Mouse (Mus musculus) spleen, adult 2 months (tissue): ENCODE results near the gene Olfr1513. TPM values are rescaled to one million over a fixed set of nuclear protein-coding genes. Genes with fewer than 3 reads are reported as not detected.
"Not testable (repeated sequence)": the region's sequence is repeated elsewhere in the genome, so short reads cannot be mapped to it uniquely, and the experiment has no call there.

Experiments
- DNase-seq, 2 experiments: peaks; one replicate each; pipeline versions ENCODE4 v3.0.0 to v3.0.0-alpha.2; 2012 to 2021; ENCODE audit warnings: low spot score in 2 of 2, low read depth in 1 of 2
- H3K27ac ChIP-seq: fragments of 200-500 bp; 2 replicates; pipeline ENCODE4 v1.5.1; 2012; ENCODE audit warnings: low read length, inconsistent platforms; ENCODE audit not compliant: insufficient read depth
- H3K27me3 ChIP-seq: fragments of 200-500 bp; 2 replicates; pipeline ENCODE4 v1.6.1; 2012; ENCODE audit warnings: mild to moderate bottlenecking, moderate library complexity, low read length, inconsistent platforms; ENCODE audit not compliant: control insufficient read depth, insufficient read depth
- H3K36me3 ChIP-seq: fragments of 200-500 bp; 2 replicates; pipeline ENCODE4 v1.6.1; 2012; ENCODE audit warnings: mild to moderate bottlenecking, low read length, inconsistent platforms; ENCODE audit not compliant: control insufficient read depth, insufficient read depth
- H3K4me1 ChIP-seq: fragments of 200-500 bp; 2 replicates; pipeline ENCODE4 v1.6.1; 2011; ENCODE audit warnings: inconsistent platforms; ENCODE audit not compliant: control insufficient read depth, insufficient read depth, insufficient read length
- H3K4me3 ChIP-seq: fragments of 200-500 bp; 2 replicates; pipeline ENCODE4 v1.5.1; 2011; ENCODE audit warnings: mild to moderate bottlenecking, inconsistent platforms; ENCODE audit not compliant: insufficient read depth, insufficient read length; ENCODE audit errors: extremely low read depth
- CTCF ChIP-seq: fragments of 200-500 bp; IDR thresholded peaks from 2 replicates; pipeline ENCODE4 v1.5.1; 2011; ENCODE audit warnings: mild to moderate bottlenecking, inconsistent platforms; ENCODE audit not compliant: insufficient read depth, insufficient read length, insufficient replicate concordance; ENCODE audit errors: extremely low read depth
- POLR2A ChIP-seq: fragments of 200-500 bp; IDR thresholded peaks from 2 replicates; pipeline ENCODE4 v1.6.1; 2011; ENCODE audit warnings: low read depth, low read length, inconsistent platforms
- WGBS: fragments of 180-500 bp; shearing (Covaris S2); methylation state at CpG from one replicate; pipeline ENCODE4 v1.1.7; 2018; 5-methylcytosine and 5-hydroxymethylcytosine counted together
- polyA plus RNA-seq: library from polyadenylated mRNA; depleted of rRNA; stranded (reverse); fragments of >200 nt; gene quantifications from 2 replicates; pipeline ENCODE4 v1.2.3, GENCODE M21; 2012; rRNA removed

Gene Olfr1513
- polyA plus RNA-seq, 1 experiment: not detected

GRCm38 (mm10) chr14:52306100-52306499, 50.1 kb downstream of the Olfr1513 start:
- H3K27me3 ChIP-seq: no peaks in the 10 kb centered on the region
- no peak overlapping the region for H3K27ac ChIP-seq
- no peaks in the 10 kb centered on the region for H3K4me1 ChIP-seq
- TF ChIP-seq POLR2A (no peak), CTCF (no peak)
- DNase-seq: no peak
- H3K4me3 ChIP-seq: no peak overlapping the region
- H3K36me3 ChIP-seq: no peaks in the 10 kb centered on the region
- WGBS: 96% methylated on average over 2 of the region's 2 CpGs

- under 1% methylated on average over 46 of the region's 46 CpGs for WGBS
- peak; percentile 1; the same call in 1 of the 2 replicates for TF ChIP-seq POLR2A
- no peak for TF ChIP-seq CTCF
- Histone ChIP-seq H3K27ac (peak within 1 kb of the TSS; percentile 91), H3K4me1 (no peaks in the 10 kb centered on the region), H3K36me3 (peaks cover 2% of the 10 kb centered on the region; the same call in 1 of the 2 replicates), H3K27me3 (no peaks in the 10 kb centered on the region), H3K4me3 (peak within 1 kb of the TSS; percentile 93)
- DNase-seq: peak; percentile 86 to 88
Observed at GRCm38 (mm10) chr14:52304644-52305271, 51.5 kb downstream of the Olfr1513 start, which contains the start of gene Mettl3. Gene Mettl3, minus strand, starts transcription at chr14:52305128.

GRCm38 (mm10) chr14:52303517-52303916, 52.7 kb downstream of the Olfr1513 start:
- not testable (repeated sequence) for H3K4me1 ChIP-seq, H3K4me3 ChIP-seq, H3K27me3 ChIP-seq, H3K27ac ChIP-seq, DNase-seq
- WGBS: 94% methylated on average over 3 of the region's 3 CpGs
- H3K36me3 ChIP-seq: peaks cover 11% of the 10 kb centered on the region

Other genes starting within 250 kb of the Olfr1513 start
- gene Rpgrip1, start 245.7 kb downstream of the Olfr1513 start, polyA plus RNA-seq: 12.8 and 14.7 TPM in 2 replicates
- gene Supt16, start 159.0 kb downstream of the Olfr1513 start, polyA plus RNA-seq: 7.7 and 8.7 TPM in 2 replicates
- gene Chd8, start 98.6 kb downstream of the Olfr1513 start, polyA plus RNA-seq: 33.2 and 34.2 TPM in 2 replicates
- 27.5 and 31.0 TPM in 2 replicates for gene Tox4, start 77.3 kb downstream of the Olfr1513 start, polyA plus RNA-seq
- 6.5 and 7.3 TPM in 2 replicates for gene Rab2b, start 76.9 kb downstream of the Olfr1513 start, polyA plus RNA-seq
- gene Mettl3, start 51.3 kb downstream of the Olfr1513 start, polyA plus RNA-seq: 24.1 and 26.2 TPM in 2 replicates
- 4.6 and 5.0 TPM in 2 replicates for gene Sall2, start 27.6 kb downstream of the Olfr1513 start, polyA plus RNA-seq
- not detected in 2 replicates for gene Olfr1512, start 22.8 kb upstream of the Olfr1513 start, polyA plus RNA-seq
- not detected in 2 replicates for gene Olfr1511, start 41.0 kb upstream of the Olfr1513 start, polyA plus RNA-seq
- gene Olfr1510, start 58.0 kb upstream of the Olfr1513 start, polyA plus RNA-seq: not detected in 2 replicates
- gene Olfr1509, start 86.6 kb upstream of the Olfr1513 start, polyA plus RNA-seq: not detected in 2 replicates
- not detected in 2 replicates for gene Olfr1508, start 111.1 kb upstream of the Olfr1513 start, polyA plus RNA-seq
- gene Olfr1507, start 139.3 kb upstream of the Olfr1513 start, polyA plus RNA-seq: not detected in 2 replicates